Mouse (Mus musculus) cerebellum, adult 9-10 months (tissue): ENCODE data around the gene Arhgdib.

Source experiments
- DNase-seq: peaks from one replicate; pipeline ENCODE4 v3.0.0; 2022

Gene Arhgdib

DNA sequence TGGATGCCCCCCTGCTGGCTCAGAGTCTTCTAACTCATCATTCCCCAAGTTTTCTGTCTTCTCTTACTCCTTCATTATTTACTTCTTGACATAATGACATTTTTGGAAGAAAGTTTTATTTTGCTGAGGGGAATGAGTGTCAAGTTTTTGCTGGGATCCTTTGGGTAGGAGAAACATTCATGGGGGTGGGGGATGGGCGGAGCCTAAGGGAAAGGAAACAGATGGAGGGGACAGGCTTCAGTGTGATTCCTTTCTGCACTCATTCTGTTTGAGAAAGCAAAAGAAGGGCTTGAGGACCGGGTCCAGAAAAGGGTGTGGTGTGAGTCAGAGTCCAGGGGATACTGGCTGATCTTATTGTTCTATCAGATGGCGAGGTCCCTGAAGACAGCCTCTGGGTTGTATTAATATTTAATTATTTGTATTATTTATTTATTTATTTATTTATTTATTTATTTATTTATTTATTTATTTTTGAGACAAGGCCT, 58.2 kb downstream of the Arhgdib start:
- no peak for DNase-seq

DNA sequence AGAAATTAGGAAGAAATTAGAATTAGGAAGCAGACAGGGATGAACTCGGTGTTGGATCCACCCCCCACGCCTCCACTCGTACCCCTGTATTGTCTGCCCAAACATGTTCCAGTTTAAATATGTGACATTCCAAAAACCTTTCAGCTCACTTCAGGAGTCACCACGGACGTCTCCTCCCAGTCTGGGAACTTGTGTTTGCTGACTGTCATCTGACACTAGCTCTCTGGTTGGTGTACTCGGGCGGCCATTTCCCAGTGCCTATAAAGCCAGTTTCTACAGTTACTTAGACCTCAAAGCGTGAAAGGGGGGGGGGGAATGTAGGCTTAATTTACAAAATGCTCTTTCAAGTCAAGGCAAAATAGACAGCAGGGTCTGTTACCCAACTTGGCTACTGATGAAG, 60.0 kb downstream of the Arhgdib start:
- no peak for DNase-seq

DNA sequence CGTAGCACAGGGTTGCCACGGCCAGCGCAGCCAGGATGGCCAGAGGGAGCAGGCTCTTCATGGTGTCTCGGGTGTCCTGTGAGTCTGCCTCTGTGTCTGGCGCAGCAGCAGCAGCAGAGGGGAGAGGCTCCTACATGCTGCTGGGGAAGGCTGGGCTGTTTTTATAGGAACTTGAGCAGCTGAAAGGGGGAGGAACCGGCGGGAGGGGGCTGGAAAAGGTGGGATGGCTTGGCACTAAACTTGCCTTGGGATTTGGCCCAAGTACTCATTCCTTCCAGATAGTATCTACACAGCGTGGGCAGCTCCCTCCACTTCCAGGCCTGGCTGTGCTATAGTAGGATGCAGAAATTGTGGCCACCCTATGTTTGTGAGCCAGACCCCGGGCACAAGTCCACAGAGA, 66.0 kb downstream of the Arhgdib start, which contains the start of gene Mgp:
TSS of gene Mgp (minus strand) at position 154 of the 400 bp plus-strand sequence.
- no peak for DNase-seq

DNA sequence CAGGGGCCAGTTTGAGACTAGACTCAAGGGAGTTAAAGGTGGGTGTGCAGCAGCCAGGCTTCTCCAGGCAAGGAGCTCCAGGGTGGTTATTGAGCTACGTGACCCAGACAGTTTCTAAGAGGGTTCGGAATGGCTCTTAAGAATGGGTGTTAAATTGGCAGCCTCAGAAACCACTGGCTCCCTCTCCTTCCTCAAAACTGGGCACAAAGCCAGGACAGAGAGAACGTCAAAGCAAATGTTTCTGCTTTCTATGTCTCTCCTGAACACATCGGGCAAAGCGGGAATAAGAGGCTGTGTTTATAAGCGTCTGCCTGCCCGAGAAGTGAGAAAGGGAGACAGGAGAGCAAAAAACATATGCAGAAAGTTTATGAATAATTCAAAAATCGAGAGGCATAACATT, 67.1 kb downstream of the Arhgdib start:
- DNase-seq = no peak
